Mouse (Mus musculus) MEL (cell line): ENCODE measurements around the gene Cab39l. TPM values are rescaled to one million over a fixed set of nuclear protein-coding genes. Genes with fewer than 3 reads are reported as not detected.

ENCODE experiments used
- DNase-seq: peaks from one replicate; pipeline ENCODE4 v3.0.0; 2011; ENCODE audit warnings: low read depth, low spot score
- H3K27ac ChIP-seq: 2 replicates; pipeline ENCODE4 v1.5.1; 2012; ENCODE audit warnings: low read depth, mild to moderate bottlenecking, control low read depth, low read length, moderate library complexity; ENCODE audit not compliant: control insufficient read depth
- H3K27me3 ChIP-seq, 2 experiments: fragments of 150-350 bp in 1 of 2; sonication (generic) in 1 of 2; 2 replicates each; pipeline ENCODE4 v1.6.1; 2012; ENCODE audit warnings: low read length in 2 of 2, mild to moderate bottlenecking in 2 of 2, improper control_type of control experiment in 1 of 2, moderate library complexity in 1 of 2; ENCODE audit not compliant: insufficient read depth in 2 of 2, control insufficient read depth in 1 of 2
- H3K36me3 ChIP-seq, 2 experiments: 2 replicates each; pipeline ENCODE4 v1.6.1; 2012 to 2014; ENCODE audit warnings: low read length in 2 of 2, improper control_type of control experiment in 1 of 2, inconsistent platforms in 1 of 2, mild to moderate bottlenecking in 1 of 2; ENCODE audit not compliant: insufficient read depth in 2 of 2, control insufficient read depth in 1 of 2
- H3K4me1 ChIP-seq, 2 experiments: fragments of 150-350 bp in 1 of 2; sonication (generic) in 1 of 2; 2 replicates each; pipeline ENCODE4 v1.6.1; 2012; ENCODE audit warnings: low read length in 2 of 2, improper control_type of control experiment in 1 of 2, mild to moderate bottlenecking in 1 of 2; ENCODE audit not compliant: insufficient read depth in 2 of 2, control insufficient read depth in 1 of 2
- H3K4me3 ChIP-seq, 2 experiments: fragments of 150-350 bp in 1 of 2; sonication (generic) in 1 of 2; 2 replicates each; pipeline ENCODE4 v1.5.1; 2012; ENCODE audit warnings: low read depth in 2 of 2, low read length in 2 of 2, mild to moderate bottlenecking in 2 of 2, moderate library complexity in 2 of 2, control low read depth in 1 of 2, improper control_type of control experiment in 1 of 2; ENCODE audit not compliant: control insufficient read depth in 1 of 2, insufficient read depth in 1 of 2
- H3K79me2 ChIP-seq: 2 replicates; pipeline ENCODE4 v1.6.1; 2012; ENCODE audit warnings: mild to moderate bottlenecking, low read length, moderate library complexity; ENCODE audit not compliant: control insufficient read depth, poor library complexity, insufficient read depth
- H3K9ac ChIP-seq: 2 replicates; pipeline ENCODE4 v1.6.1; 2012; ENCODE audit warnings: low read depth, mild to moderate bottlenecking, control low read depth, low read length, moderate library complexity; ENCODE audit not compliant: control insufficient read depth, poor library complexity, severe bottlenecking
- H3K9me3 ChIP-seq: fragments of 150-350 bp; sonication (generic); replicated peaks from 2 replicates; pipeline ENCODE4 v1.6.1; 2012; ENCODE audit warnings: mild to moderate bottlenecking, low read length, improper control_type of control experiment, moderate library complexity; ENCODE audit not compliant: insufficient read depth
- BHLHE40 ChIP-seq: IDR thresholded peaks from 2 replicates; pipeline ENCODE4 v1.6.1; 2012; ENCODE audit warnings: low read depth, mild to moderate bottlenecking, inconsistent platforms, low read length, improper control_type of control experiment, borderline replicate concordance
- CHD2 ChIP-seq: IDR thresholded peaks from 2 replicates; pipeline ENCODE4 v1.6.1; 2011; ENCODE audit warnings: low read length, improper control_type of control experiment
- ELF1 ChIP-seq: IDR thresholded peaks from 2 replicates; pipeline ENCODE4 v1.6.1; 2014; ENCODE audit warnings: low read depth, mild to moderate bottlenecking, inconsistent platforms, low read length, improper control_type of control experiment, moderate library complexity
- ETS1 ChIP-seq: IDR thresholded peaks from 2 replicates; pipeline ENCODE4 v1.6.1; 2012; ENCODE audit warnings: low read depth, mild to moderate bottlenecking, inconsistent platforms, low read length, improper control_type of control experiment, moderate library complexity
- GATA1 ChIP-seq: IDR thresholded peaks from 2 replicates; pipeline ENCODE4 v1.6.1; 2011; ENCODE audit warnings: low read depth, low read length, improper control_type of control experiment
- HCFC1 ChIP-seq: IDR thresholded peaks from 2 replicates; pipeline ENCODE4 v1.6.1; 2012; ENCODE audit warnings: low read depth, mild to moderate bottlenecking, inconsistent platforms, low read length, improper control_type of control experiment, moderate library complexity
- KAT2A ChIP-seq: conservative IDR thresholded peaks from 2 replicates; pipeline ENCODE4 v1.6.1; 2012; ENCODE audit warnings: low read depth, low read length, improper control_type of control experiment, inconsistent platforms
- MAX ChIP-seq: IDR thresholded peaks from 2 replicates; pipeline ENCODE4 v1.6.1; 2011; ENCODE audit warnings: low read length, improper control_type of control experiment
- MEF2A ChIP-seq: IDR thresholded peaks from 2 replicates; pipeline ENCODE4 v1.6.1; 2014; ENCODE audit warnings: low read depth, mild to moderate bottlenecking, inconsistent platforms, low read length, improper control_type of control experiment; ENCODE audit not compliant: poor library complexity, insufficient replicate concordance, severe bottlenecking; ENCODE audit errors: extremely low read depth
- MYB ChIP-seq: IDR thresholded peaks from 2 replicates; pipeline ENCODE4 v1.6.1; 2011; ENCODE audit warnings: mild to moderate bottlenecking, low read depth, low read length, improper control_type of control experiment
- NELFE ChIP-seq: IDR thresholded peaks from 2 replicates; pipeline ENCODE4 v1.6.1; 2011; ENCODE audit warnings: low read depth, low read length, improper control_type of control experiment
- NRF1 ChIP-seq: IDR thresholded peaks from 2 replicates; pipeline ENCODE4 v1.6.1; 2014; ENCODE audit warnings: low read depth, mild to moderate bottlenecking, inconsistent platforms, low read length, improper control_type of control experiment, moderate library complexity; ENCODE audit not compliant: poor library complexity, insufficient read depth, severe bottlenecking
- POLR2AphosphoS5 ChIP-seq: IDR thresholded peaks from 2 replicates; pipeline ENCODE4 v1.6.1; 2012; ENCODE audit warnings: low read depth, borderline replicate concordance, mild to moderate bottlenecking, inconsistent platforms, low read length, moderate library complexity, mixed read lengths
- RCOR1 ChIP-seq: IDR thresholded peaks from 2 replicates; pipeline ENCODE4 v1.6.1; 2012; ENCODE audit warnings: low read depth, mild to moderate bottlenecking, inconsistent platforms, low read length, improper control_type of control experiment
- SIN3A ChIP-seq: IDR thresholded peaks from 2 replicates; pipeline ENCODE4 v1.6.1; 2012; ENCODE audit warnings: low read length, improper control_type of control experiment, inconsistent platforms
- TBP ChIP-seq: IDR thresholded peaks from 2 replicates; pipeline ENCODE4 v1.8.0; 2011; ENCODE audit warnings: low read depth, low read length, improper control_type of control experiment
- UBTF ChIP-seq: IDR thresholded peaks from 2 replicates; pipeline ENCODE4 v1.6.1; 2012; ENCODE audit warnings: low read depth, mild to moderate bottlenecking, inconsistent platforms, low read length, improper control_type of control experiment, moderate library complexity, borderline replicate concordance; ENCODE audit not compliant: insufficient read depth
- ZC3H11A ChIP-seq: IDR thresholded peaks from 2 replicates; pipeline ENCODE4 v1.6.1; 2012; ENCODE audit warnings: low read depth, mild to moderate bottlenecking, inconsistent platforms, low read length, improper control_type of control experiment
- ZMIZ1 ChIP-seq: IDR thresholded peaks from 2 replicates; pipeline ENCODE4 v1.6.1; 2012; ENCODE audit warnings: low read depth, mild to moderate bottlenecking, inconsistent platforms, low read length, improper control_type of control experiment, moderate library complexity
- polyA plus RNA-seq, 2 experiments: library from polyadenylated mRNA; stranded (reverse) in 1 of 2; unstranded in 1 of 2; fragments of >175 nt in 1 of 2; fragments of >200 nt in 1 of 2; gene quantifications; 2 replicates each; pipeline versions ENCODE4 v1.2.1 to v1.2.4; 2012; ENCODE audit warnings: low replicate concordance in 2 of 2, low read depth in 1 of 2; ENCODE audit not compliant: insufficient read length in 2 of 2, insufficient read depth in 1 of 2, missing spikeins in 1 of 2
- total RNA-seq: library from RNA; depleted of rRNA; stranded (reverse); fragments of 300-350 nt; gene quantifications from 2 replicates; pipeline ENCODE4 v1.2.3, GENCODE M21; 2012

The Cab39l gene
- total and polyA plus RNA-seq, 3 experiments: 24.2 to 34.0 TPM; not detected in 1

DNA sequence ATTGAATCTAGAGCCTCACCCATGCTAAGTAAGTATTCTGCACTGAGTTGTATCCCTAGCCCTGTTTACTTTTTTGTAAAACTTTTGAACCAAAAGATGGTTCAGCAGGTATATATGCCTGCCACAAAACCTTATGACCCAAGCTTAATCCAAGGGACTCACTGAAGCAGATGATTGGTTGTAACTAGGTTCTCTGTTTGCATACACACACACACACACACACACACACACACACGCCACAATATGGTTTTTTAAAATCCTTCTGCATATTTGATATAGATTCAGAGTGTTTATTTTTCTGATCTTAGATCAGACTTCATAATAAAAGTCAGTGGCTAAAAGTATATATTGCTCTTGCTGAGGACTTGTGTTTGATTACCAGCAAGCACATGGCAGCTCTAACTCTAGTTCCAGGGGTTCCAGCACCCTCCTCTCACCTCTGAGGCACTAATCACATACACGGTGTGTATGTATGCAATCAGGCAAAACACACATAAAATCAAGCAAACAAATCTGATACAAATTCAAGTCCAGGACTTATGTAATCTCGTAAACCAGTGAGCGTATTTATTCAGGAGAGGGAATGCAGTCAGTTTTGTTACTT lies 97.2 kb downstream of the Cab39l start:
- H3K27ac ChIP-seq: no peak overlapping the region
- no peak overlapping the region for H3K9ac ChIP-seq
- H3K27me3 ChIP-seq: no peaks in the 10 kb centered on the region
- no peak overlapping the region for H3K4me3 ChIP-seq
- H3K36me3 ChIP-seq: no peaks in the 10 kb centered on the region; a peak in 1 of 4 replicates
- TF ChIP-seq NRF1 (no peak), SIN3A (no peak), MYB (no peak), UBTF (no peak), ELF1 (no peak), ETS1 (no peak), CHD2 (no peak), POLR2AphosphoS5 (no peak), KAT2A (no peak), GATA1 (no peak), HCFC1 (no peak), ZC3H11A (no peak), MEF2A (no peak), MAX (no peak), TBP (no peak), NELFE (no peak), ZMIZ1 (no peak), RCOR1 (no peak)
- no peak for DNase-seq
- no peaks in the 10 kb centered on the region for H3K4me1 ChIP-seq
- no peaks in the 10 kb centered on the region for H3K9me3 ChIP-seq
- H3K79me2 ChIP-seq: no peaks in the 10 kb centered on the region

GRCm38 (mm10) chr14:59540230-59540629 lies 99.5 kb downstream of the Cab39l start:
- H3K79me2 ChIP-seq: no peaks in the 10 kb centered on the region
- H3K4me3 ChIP-seq: no peak overlapping the region
- no peaks in the 10 kb centered on the region; a peak in 1 of 4 replicates for H3K36me3 ChIP-seq
- H3K27me3 ChIP-seq: no peaks in the 10 kb centered on the region
- TF ChIP-seq ZC3H11A (no peak), NELFE (no peak), BHLHE40 (no peak)
- H3K9ac ChIP-seq: no peak overlapping the region
- H3K9me3 ChIP-seq: no peaks in the 10 kb centered on the region
- DNase-seq: no peak
- H3K4me1 ChIP-seq: no peaks in the 10 kb centered on the region
- H3K27ac ChIP-seq: no peak overlapping the region
